Mouse (Mus musculus): Measurements from ENCODE around the gene Nt5dc1. TPM values are rescaled to one million over a fixed set of nuclear protein-coding genes. Genes with fewer than 3 reads are reported as not detected.
"Not testable (repeated sequence)": the region's sequence is repeated elsewhere in the genome, so short reads cannot be mapped to it uniquely, and the experiment has no call there.

The Nt5dc1 gene
- total RNA-seq, 2 experiments from 2014 or later: 10.1 to 12.1 TPM

DNA sequence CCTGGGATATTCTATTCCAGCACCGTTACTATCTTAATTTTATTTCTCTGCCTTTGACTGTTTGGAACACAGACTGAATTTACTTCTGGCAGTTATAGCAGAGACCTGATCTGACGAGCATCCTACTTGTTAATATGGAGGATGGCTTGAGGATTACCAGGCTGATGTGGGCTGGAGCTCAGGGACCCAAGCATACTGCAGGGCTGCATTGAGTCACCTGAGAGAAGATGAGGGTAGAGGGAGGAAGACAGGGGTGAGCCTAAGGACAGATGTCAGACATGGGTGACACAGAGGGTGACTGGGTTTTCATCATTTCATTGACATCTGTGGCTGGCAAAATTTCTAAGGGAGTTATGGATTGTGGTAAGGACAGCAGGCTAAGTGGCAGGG, 101.1 kb downstream of the Nt5dc1 start:
- intact Hi-C loops (cut with DNase I): no loop called here
- no peak for DNase-seq

- intact Hi-C loops (cut with DNase I): no loop called here
- DNase-seq: no peak
These were observed 101.7 kb downstream of the Nt5dc1 start for GRCm38 (mm10) chr10:34316571-34317216.

GRCm38 (mm10) chr10:34312536-34312935, 105.8 kb downstream of the Nt5dc1 start:
- no peak for DNase-seq
- intact Hi-C loops (cut with DNase I): no loop called here

DNA sequence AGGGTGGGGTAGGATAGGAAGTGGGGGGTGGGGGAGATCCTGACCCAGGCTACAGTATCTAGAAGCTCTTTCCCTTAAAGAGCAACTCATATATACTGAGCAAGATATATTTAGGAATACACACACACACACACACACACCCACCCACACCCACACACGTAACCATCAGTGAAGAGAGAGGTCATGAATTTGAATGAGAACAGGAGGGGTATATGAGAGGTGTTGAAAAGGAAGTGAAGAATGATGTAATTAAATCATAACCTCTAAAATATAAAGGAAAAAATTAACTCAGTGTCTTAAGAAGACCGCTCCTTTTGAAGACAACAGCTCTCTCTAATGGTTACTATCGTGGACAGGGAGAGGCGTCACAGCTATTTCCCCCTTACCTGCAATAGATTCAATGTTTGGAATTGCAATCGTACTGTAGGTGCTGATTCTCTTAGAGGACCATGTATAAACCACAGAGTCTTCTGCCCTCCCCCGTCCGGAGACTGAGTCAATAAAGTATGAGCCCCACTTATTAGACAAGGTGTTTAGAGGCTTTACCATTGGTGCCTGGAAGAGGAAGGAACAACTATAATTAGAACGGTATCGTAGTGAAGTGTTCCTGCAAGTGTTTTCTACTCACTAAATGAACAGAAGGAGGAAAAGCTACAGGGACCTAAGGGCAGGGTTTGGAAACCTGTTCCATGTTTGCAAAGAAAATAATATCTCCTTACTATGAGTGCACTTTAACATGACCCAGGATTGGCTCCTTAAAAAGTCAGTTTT, 108.3 kb downstream of the Nt5dc1 start:
- no peak for DNase-seq
- intact Hi-C loops (cut with DNase I): no loop called here

GRCm38 (mm10) chr10:34307070-34307469, 111.3 kb downstream of the Nt5dc1 start:
- DNase-seq: no peak
- intact Hi-C loops (cut with DNase I): no loop called here

- intact Hi-C loops (cut with DNase I): no loop called here
- no peak for DNase-seq
These were observed 118.0 kb downstream of the Nt5dc1 start for GRCm38 (mm10) chr10:34300368-34300767.

DNA sequence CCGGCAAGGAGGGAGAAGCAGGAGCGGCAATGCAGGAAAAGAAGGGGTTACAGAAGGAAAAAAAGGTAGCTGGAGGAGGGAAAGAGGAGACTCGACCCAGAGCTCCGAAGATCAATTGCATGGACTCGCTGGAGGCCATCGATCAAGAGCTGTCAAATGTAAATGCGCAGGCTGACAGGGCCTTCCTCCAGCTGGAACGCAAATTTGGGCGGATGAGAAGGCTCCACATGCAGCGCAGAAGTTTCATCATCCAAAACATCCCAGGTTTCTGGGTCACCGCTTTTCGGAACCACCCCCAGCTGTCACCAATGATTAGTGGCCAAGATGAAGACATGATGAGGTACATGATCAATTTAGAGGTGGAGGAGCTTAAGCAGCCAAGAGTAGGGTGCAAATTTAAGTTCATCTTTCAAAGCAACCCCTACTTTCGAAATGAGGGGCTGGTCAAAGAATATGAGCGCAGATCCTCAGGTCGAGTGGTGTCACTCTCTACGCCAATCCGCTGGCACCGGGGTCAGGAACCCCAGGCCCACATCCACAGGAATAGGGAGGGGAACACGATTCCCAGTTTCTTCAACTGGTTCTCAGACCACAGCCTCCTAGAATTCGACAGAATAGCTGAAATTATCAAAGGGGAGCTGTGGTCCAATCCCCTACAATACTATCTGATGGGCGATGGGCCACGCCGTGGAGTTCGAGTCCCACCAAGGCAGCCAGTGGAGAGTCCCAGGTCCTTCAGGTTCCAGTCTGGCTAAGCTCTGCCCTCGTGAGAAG, 120.2 kb downstream of the Nt5dc1 start:
- peak in 1 of 2 experiments; percentile 26 for DNase-seq
- intact Hi-C loops (cut with DNase I): loop anchor here (2.0 kb wide), 1 partner anchor 15 kb away; the partner anchor contains the start of gene Tspyl1

GRCm38 (mm10) chr10:34297299-34297979, 120.9 kb downstream of the Nt5dc1 start, which contains the start of gene Tspyl4:
TSS of gene Tspyl4 (plus strand) at chr10:34297442.
- DNase-seq: peak; percentile 87 to 89
- intact Hi-C loops (cut with DNase I): loop anchor here (2.0 kb wide), 1 partner anchor 15 kb away; the partner anchor contains the start of gene Tspyl1

- intact Hi-C loops (cut with DNase I): loop anchor here (2.0 kb wide), 1 partner anchor 14 kb away; the partner anchor contains the start of gene Tspyl1
- DNase-seq: no peak
These were observed 121.4 kb downstream of the Nt5dc1 start for GRCm38 (mm10) chr10:34296911-34297298.

- intact Hi-C loops (cut with DNase I): loop anchor here (2.0 to 5.0 kb wide), 6 partner anchors 14 to 264 kb away; partner anchors contain the start of genes Calhm5, Dse, Rwdd1 and Tspyl4
- peak; percentile 64 to 68 for DNase-seq
These were observed 135.7 kb downstream of the Nt5dc1 start for GRCm38 (mm10) chr10:34282420-34283238.

GRCm38 (mm10) chr10:34281962-34282388, 136.4 kb downstream of the Nt5dc1 start, which contains the start of gene Tspyl1:
TSS of gene Tspyl1 (plus strand) at chr10:34282190.
- intact Hi-C loops (cut with DNase I): loop anchor here (2.0 to 5.0 kb wide), 7 partner anchors 15 to 263 kb away; partner anchors contain the start of genes Calhm5, Dse, Rwdd1 and Tspyl4
- DNase-seq: peak; percentile 98

DNA sequence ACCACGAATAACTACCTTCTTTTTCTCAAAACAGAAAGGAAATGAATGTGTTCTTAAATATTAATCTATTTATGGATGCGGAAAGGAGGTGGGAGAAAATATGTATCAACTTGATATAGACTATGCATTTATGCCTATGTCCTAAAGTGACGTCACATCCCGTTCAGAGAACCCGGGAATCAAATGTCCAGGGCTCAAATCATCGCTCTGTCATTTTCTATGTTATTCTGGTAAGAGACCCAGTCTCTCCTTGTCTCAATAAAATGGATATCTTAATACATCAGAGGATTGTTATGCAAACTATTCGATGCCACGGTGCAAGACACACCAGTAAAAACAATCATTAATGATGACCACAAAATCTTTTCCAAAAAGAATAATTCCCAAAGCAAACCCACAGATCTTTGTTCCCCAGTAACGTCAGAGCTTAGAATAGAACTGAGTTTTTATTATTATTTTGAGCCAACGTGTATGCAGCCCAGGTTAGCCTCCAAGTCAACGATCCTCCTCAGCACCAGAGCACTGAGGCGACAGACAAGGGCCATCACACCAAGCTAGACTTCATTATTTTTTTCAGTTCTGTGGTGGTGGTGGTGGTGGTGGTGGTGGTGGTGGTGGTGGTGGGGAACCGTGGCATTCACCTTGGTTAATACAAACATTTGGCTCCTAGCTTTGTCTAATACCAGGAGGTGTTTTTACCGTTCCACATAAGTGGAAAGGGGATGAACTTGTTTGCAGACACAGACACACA, 137.0 kb downstream of the Nt5dc1 start:
- intact Hi-C loops (cut with DNase I): loop anchor here (2.0 to 5.0 kb wide), 2 partner anchors 46 to 129 kb away; no protein-coding TSS in a partner anchor
- DNase-seq: no peak

DNA sequence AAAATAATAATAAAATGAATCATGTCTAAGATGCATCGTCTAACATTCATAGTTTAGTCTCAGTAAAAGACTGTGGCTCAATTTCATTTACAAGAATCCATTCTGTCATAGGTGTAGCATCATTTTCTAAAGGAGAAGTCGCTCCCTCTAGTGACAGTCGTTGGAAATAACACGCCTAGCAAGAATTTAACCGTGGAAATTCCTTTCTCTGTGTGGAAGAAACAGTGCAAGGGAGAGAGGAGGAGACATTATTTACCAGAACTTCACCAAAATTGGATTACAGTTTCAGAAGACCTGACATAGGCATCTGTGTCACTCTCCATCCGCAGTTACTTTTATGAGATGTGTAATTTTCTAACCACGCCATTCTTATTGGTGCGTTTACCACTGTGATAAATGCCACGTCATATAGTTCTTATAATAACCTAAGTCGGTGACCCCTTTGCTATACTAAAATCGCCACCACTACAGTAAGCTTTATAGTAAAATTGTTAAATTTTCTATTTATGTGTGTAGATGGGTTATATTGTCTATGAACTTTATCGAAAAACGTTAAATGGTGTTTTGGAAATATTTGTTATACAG, 137.7 kb downstream of the Nt5dc1 start:
- intact Hi-C loops (cut with DNase I): loop anchor here (2.0 to 5.0 kb wide), 2 partner anchors 47 to 128 kb away; no protein-coding TSS in a partner anchor
- peak in 1 of 2 experiments; percentile 37 for DNase-seq

GRCm38 (mm10) chr10:34271681-34272080, 146.7 kb downstream of the Nt5dc1 start:
- intact Hi-C loops (cut with DNase I): no loop called here
- peak in 1 of 2 experiments; percentile 11 for DNase-seq

DNA sequence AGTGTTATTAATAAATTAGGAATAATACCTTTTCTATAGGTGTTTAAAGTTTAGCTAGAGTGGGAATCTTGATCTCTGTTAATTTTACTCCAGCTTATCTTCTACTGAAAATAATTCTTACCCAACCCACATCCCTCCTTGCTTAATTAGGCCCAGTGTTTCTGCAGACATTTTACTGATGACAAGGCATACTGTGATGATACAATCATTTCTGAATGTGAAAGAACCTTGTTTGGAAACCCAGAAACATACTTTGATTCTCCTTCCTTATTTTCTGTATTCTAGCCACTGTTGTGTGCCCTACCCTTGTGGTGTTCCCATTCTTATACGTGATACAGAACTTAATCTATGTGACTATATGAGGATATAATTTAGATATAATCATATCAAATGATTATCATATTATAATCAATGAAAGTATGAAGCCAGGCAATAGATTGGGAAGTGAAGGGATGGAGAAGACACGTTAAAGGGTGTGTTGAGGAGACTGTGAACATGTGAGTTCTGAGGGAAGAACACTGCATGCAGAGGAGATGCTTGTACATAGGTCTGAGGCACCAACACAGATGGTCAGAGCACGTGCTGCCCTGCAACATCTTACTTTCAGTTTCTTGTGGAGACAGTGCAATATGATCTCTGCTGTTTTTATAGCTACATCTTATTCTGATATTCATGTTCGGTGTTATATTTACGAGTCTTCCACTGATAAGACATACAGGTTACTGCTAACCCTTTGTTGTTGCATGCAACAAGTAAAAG, 150.9 kb downstream of the Nt5dc1 start:
- no peak for DNase-seq
- intact Hi-C loops (cut with DNase I): no loop called here

DNA sequence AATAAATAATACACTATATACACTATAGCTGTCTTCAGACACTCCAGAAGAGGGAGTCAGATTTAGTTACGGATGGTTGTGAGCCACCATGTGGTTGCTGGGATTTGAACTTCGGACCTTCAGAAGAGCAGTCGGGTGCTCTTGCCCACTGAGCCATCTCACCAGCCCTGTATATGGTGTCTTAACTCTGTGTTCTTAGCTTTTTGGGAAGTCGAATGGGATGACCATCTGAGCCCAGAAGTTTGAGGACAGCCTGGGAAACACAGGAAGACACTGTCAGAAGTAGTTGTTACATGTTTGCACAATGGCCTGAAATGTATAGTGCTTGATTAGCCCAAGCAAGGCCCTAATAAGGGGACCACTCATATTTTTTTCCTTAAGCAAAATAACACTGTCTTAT, 153.2 kb downstream of the Nt5dc1 start:
- no peak for DNase-seq

GRCm38 (mm10) chr10:34252833-34253232, 165.5 kb downstream of the Nt5dc1 start:
- DNase-seq; intact Hi-C loops (cut with DNase I): not testable (repeated sequence)

More for the DNA sequence above, 153.2 kb downstream of the Nt5dc1 start:
- intact Hi-C loops (cut with DNase I): no loop called here

All from heart, postnatal 36 days (tissue).